Mouse (Mus musculus): ENCODE data around the gene Tgm3.

The Tgm3 gene

GRCm38 (mm10) chr2:130070396-130070795 lies 58.2 kb downstream of the Tgm3 start:
- no peak for ATAC-seq (ENCODE audit: low TSS enrichment)
